Mouse (Mus musculus) heart, adult 2 months (tissue): ENCODE results near the gene Smim20. TPM values are rescaled to one million over a fixed set of nuclear protein-coding genes. Genes with fewer than 3 reads are reported as not detected.

Experiments
- DNase-seq, 2 experiments: peaks; one replicate each; pipeline ENCODE4 v3.0.0; 2021
- H3K27ac ChIP-seq: fragments of 200-600 bp; 2 replicates; pipeline ENCODE4 v1.8.1; 2022
- H3K27me3 ChIP-seq: fragments of 200-500 bp; 2 replicates; pipeline ENCODE4 v1.6.1; 2012; ENCODE audit warnings: mild to moderate bottlenecking, low read length, inconsistent platforms, mixed read lengths; ENCODE audit not compliant: control insufficient read depth, insufficient read depth
- H3K36me3 ChIP-seq: fragments of 200-500 bp; 2 replicates; pipeline ENCODE4 v1.6.1; 2012; ENCODE audit warnings: low read length, inconsistent platforms; ENCODE audit not compliant: control insufficient read depth, insufficient read depth
- H3K4me1 ChIP-seq: fragments of 200-500 bp; 2 replicates; pipeline ENCODE4 v1.6.1; 2011; ENCODE audit warnings: low read length; ENCODE audit not compliant: control insufficient read depth, insufficient read depth
- H3K4me3 ChIP-seq: fragments of 200-600 bp; 2 replicates; pipeline ENCODE4 v1.8.1; 2022
- H3K79me2 ChIP-seq: fragments of 200-500 bp; replicated peaks from 2 replicates; pipeline ENCODE4 v1.6.1; 2012; ENCODE audit warnings: mild to moderate bottlenecking, inconsistent platforms, low read length, moderate library complexity, mixed read lengths; ENCODE audit not compliant: control insufficient read depth, insufficient read depth
- H3K9ac ChIP-seq: fragments of 200-500 bp; 2 replicates; pipeline ENCODE4 v1.6.1; 2012; ENCODE audit warnings: low read depth, mild to moderate bottlenecking, control low read depth, inconsistent platforms, low read length, mixed read lengths
- CTCF ChIP-seq: fragments of 200-600 bp; IDR thresholded peaks from 2 replicates; pipeline ENCODE4 v1.8.1; 2022; ENCODE audit warnings: antibody characterized with exemption, mild to moderate bottlenecking, moderate library complexity
- EP300 ChIP-seq: fragments of 200-500 bp; IDR thresholded peaks from 2 replicates; pipeline ENCODE4 v1.6.1; 2011; ENCODE audit warnings: low read depth, low read length, control low read depth; ENCODE audit not compliant: insufficient read depth
- POLR2A ChIP-seq: fragments of 200-500 bp; IDR thresholded peaks from 2 replicates; pipeline ENCODE4 v1.6.1; 2011; ENCODE audit warnings: mild to moderate bottlenecking, low read depth, low read length, control low read depth; ENCODE audit not compliant: insufficient read depth
- WGBS: fragments of 180-500 bp; shearing (Covaris S2); methylation state at CpG from one replicate; pipeline ENCODE4 v1.1.7; 2018; 5-methylcytosine and 5-hydroxymethylcytosine counted together
- intact Hi-C: fragments of 180-260 bp; cut with DNase I; formaldehyde crosslinking; loops from one replicate; pipeline ENCODE4 v1.15.1; 2025
- polyA plus RNA-seq: library from polyadenylated mRNA; depleted of rRNA; stranded (reverse); fragments of >200 nt; gene quantifications from 2 replicates; pipeline ENCODE4 v1.2.3, GENCODE M21; 2012
- total RNA-seq, 2 experiments: library from RNA; stranded (reverse); gene quantifications; 2 replicates each; pipeline ENCODE4 v1.2.3; 2021

The Smim20 gene
- total and polyA plus RNA-seq, 3 experiments: 92.3 to 115 (median 100.0) TPM

DNA sequence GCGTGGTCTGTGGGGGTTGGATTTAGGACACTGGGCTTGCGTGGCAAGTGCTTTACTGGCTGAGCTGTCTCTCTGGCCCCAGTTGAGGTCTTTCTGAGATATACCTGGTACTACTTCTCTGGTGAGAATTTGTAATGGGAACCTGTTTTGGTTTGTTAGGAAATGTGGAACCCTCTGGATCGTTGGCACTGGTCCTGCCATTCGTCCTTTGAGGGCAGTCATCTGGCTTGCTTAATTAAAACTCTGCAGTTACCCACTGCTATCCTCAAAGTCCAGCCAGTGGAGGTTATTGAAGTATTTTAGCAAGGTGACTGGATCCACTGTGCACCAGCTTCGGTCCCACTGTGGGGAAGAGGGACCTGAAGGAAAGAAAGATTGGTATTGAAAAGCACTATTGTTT, 2.9 kb downstream of the Smim20 start:
- TF ChIP-seq EP300 (no peak), CTCF (no peak), POLR2A (no peak)
- Histone ChIP-seq H3K79me2 (no peaks in the 10 kb centered on the region), H3K9ac (no peak overlapping the region), H3K4me3 (no peak overlapping the region), H3K27ac (no peak overlapping the region; the same call in 1 of the 2 replicates), H3K36me3 (peaks cover 6% of the 10 kb centered on the region), H3K27me3 (no peaks in the 10 kb centered on the region), H3K4me1 (peaks cover 14% of the 10 kb centered on the region)
- intact Hi-C loops: loop anchor here (5.0 kb wide), 2 partner anchors 48 to 318 kb away; no protein-coding TSS in a partner anchor
- DNase-seq: no peak
- 65% methylated on average over 5 of the region's 5 CpGs for WGBS

DNA sequence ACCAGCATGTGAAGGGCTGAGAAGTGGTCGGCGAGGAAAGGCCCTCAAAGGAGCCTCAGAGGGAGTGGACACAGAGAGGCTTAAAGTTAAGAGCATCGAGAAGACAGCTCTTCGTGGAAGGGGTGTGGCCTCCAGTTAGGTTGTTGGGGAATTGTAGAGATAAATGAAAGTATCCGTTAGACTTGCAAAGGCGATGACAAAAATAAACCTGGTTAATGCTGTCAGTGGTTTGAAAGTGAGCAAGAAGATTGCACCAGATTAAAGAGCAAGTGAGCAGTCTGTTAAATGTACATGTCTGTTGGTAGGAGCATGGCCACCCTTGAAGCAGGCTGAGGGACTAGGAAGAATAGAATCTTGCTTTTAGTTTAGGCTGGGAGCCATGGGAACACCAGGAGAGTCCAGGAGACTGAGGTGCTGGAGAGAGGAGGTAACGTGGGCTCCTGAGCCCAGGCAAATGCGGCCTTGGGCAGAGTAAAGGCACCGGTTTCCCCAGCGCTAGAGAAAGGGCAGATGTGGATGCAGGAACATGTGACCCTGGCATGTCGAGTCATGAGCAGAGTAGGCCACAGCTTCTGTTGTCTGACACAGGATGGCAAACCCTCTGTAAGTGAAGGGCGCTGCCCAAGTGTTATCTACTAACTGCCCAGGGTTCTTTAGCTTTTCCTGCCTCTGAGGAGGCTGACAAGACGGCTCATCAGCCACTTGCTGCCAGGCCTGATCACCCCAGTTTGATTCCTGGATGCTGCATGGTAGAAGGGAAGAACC, 4.2 kb downstream of the Smim20 start:
- Histone ChIP-seq H3K9ac (no peak overlapping the region), H3K36me3 (peaks cover 11% of the 10 kb centered on the region), H3K27me3 (no peaks in the 10 kb centered on the region), H3K4me3 (no peak overlapping the region), H3K79me2 (no peaks in the 10 kb centered on the region), H3K4me1 (peaks cover 16% of the 10 kb centered on the region), H3K27ac (no peak overlapping the region)
- no peak for DNase-seq
- WGBS: 71% methylated on average over 13 of the region's 13 CpGs
- intact Hi-C loops: loop anchor here (5.0 kb wide), 1 partner anchor 46 kb away; no protein-coding TSS in a partner anchor
- TF ChIP-seq POLR2A: no peak
- TF ChIP-seq CTCF: no peak
- no peak for TF ChIP-seq EP300

DNA sequence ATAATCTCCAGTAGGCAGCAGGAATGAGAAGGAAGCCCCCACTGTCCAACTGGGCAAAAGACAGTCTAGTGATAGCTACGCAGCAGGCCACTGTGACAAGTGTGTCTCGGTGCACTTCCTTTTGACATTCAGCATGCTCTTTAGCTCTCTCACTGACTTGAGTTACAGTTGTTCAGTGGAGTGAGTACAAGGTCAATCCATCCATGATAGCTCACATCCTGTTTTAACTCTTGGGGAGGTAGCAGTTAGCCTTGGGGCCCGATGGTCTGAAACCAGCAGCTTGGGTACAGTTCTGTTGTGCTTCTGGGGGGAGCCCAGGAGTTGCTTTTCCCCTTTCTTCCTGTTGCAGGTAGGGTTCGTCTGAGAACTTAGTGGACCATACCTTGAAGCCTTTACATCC, 5.7 kb downstream of the Smim20 start:
- intact Hi-C loops: loop anchor here (5.0 kb wide), 1 partner anchor 45 kb away; no protein-coding TSS in a partner anchor
- no peak for TF ChIP-seq EP300
- no peak for TF ChIP-seq POLR2A
- TF ChIP-seq CTCF: no peak
- peaks cover 15% of the 10 kb centered on the region for H3K4me1 ChIP-seq
- H3K27ac ChIP-seq: no peak overlapping the region; the same call in 1 of the 2 replicates
- no peak for DNase-seq
- H3K27me3 ChIP-seq: no peaks in the 10 kb centered on the region
- H3K4me3 ChIP-seq: no peak overlapping the region
- WGBS: 70% methylated on average over 4 of the region's 4 CpGs
- no peak overlapping the region for H3K9ac ChIP-seq
- H3K36me3 ChIP-seq: peaks cover 11% of the 10 kb centered on the region
- H3K79me2 ChIP-seq: no peaks in the 10 kb centered on the region

DNA sequence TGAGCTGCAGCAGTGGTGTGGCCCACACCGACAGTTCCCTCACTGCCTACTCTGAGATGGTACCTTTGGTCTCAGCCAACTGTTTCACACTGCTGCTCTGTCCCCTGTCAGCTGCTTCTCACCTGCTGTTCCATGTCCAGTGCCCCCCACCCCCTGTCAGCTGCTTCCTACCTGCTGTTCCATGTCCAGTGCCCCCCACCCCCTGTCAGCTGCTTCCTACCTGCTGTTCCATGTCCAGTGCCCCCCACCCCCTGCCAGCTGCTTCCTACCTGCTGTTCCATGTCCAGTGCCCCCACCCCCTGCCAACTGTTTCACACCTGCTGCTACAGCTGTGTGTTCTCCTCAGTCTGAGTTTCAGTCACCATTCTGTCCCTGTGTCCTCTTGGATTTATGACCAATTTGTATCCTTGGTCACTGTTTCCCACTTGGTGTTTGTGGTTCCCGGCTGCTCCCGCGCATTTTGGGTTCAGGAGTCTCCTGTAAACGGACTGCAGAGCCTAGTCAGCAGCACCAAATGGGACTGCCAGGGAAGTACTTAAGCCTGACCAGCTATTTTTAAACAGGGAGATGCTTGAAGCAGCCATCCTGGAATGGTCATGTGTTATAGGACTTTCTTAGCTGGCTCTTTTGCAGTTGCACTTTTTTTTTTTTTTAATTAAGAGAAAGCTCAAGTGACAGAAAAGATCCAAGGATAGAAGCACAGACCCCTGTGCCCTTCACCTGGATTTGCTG, 7.0 kb downstream of the Smim20 start:
- DNase-seq: peak in 1 of 2 experiments; percentile 18
- intact Hi-C loops: loop anchor here (5.0 kb wide), 1 partner anchor 43 kb away; no protein-coding TSS in a partner anchor
- Histone ChIP-seq H3K79me2 (no peaks in the 10 kb centered on the region), H3K27me3 (no peaks in the 10 kb centered on the region), H3K4me3 (no peak overlapping the region; the same call in 1 of the 2 replicates), H3K4me1 (peaks cover 9% of the 10 kb centered on the region), H3K9ac (no peak overlapping the region), H3K27ac (peak overlapping the region; percentile 48), H3K36me3 (peaks cover 5% of the 10 kb centered on the region; the same call in 1 of the 2 replicates)
- TF ChIP-seq POLR2A (no peak), CTCF (no peak), EP300 (no peak)
- WGBS: 69% methylated on average over 5 of the region's 5 CpGs

DNA sequence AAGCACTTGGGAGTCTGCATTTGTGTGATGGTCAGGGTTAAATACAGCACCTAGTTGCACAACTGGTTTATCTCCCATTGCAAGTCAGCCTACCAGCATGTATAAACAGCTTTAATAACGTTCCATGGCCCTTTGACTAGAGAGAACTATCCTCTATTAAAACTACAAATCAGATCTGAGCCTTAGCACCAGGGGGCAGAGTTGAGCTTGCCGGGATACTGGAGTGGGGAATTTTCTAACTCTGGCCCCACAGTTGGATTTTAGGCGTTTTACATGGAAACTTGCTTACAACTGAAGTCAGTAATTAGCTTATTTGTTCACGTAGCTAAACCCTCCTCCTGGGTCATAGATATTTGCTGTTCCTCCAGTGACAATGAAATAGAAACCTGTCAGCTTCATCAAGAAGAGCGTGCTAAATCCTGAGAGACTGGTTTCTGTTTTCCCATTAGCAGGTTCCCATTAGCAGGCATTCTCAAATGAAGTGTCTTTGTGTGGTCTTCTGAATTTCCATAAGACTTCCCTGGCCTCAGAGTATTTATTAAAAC, 8.0 kb downstream of the Smim20 start:
- Histone ChIP-seq H3K4me3 (no peak overlapping the region), H3K36me3 (peaks cover 5% of the 10 kb centered on the region; the same call in 1 of the 2 replicates), H3K9ac (no peak overlapping the region), H3K27me3 (no peaks in the 10 kb centered on the region), H3K79me2 (no peaks in the 10 kb centered on the region), H3K27ac (peak overlapping the region; percentile 48), H3K4me1 (peaks cover 9% of the 10 kb centered on the region)
- TF ChIP-seq CTCF (peak; percentile 75), POLR2A (no peak), EP300 (no peak)
- 53% methylated on average over 5 of the region's 5 CpGs for WGBS
- peak; percentile 30 to 52 for DNase-seq
- intact Hi-C loops: loop anchor here (5.0 kb wide), 1 partner anchor 42 kb away; no protein-coding TSS in a partner anchor
